Mouse (Mus musculus) testis, adult 2 months (tissue): Measurements from ENCODE around the gene Tcf19.

ENCODE experiments used
- CTCF ChIP-seq: fragments of 200-500 bp; IDR thresholded peaks from 2 replicates; pipeline ENCODE4 v1.5.1; 2012; ENCODE audit warnings: low read depth, mild to moderate bottlenecking, inconsistent platforms, low read length, moderate library complexity; ENCODE audit not compliant: control insufficient read depth, insufficient read depth, insufficient replicate concordance
- POLR2A ChIP-seq: fragments of 200-500 bp; IDR thresholded peaks from 2 replicates; pipeline ENCODE4 v1.6.1; 2012; ENCODE audit warnings: low read depth, mild to moderate bottlenecking, inconsistent platforms, low read length, moderate library complexity; ENCODE audit not compliant: control insufficient read depth

GRCm38 (mm10) chr17:35517526-35517925 lies 902 bp upstream of the Tcf19 start:
- no peak for TF ChIP-seq CTCF
- TF ChIP-seq POLR2A: no peak
